Mouse (Mus musculus): Measurements from ENCODE around the gene Ldlrad3. TPM values are rescaled to one million over a fixed set of nuclear protein-coding genes. Genes with fewer than 3 reads are reported as not detected.

Ldlrad3 gene
- polyA plus RNA-seq, 1 experiment from 2014 or later: 24.6 TPM

GRCm38 (mm10) chr2:102153516-102153915 is 32.7 kb downstream of the Ldlrad3 start:
- 94% methylated on average over 4 of the region's 4 CpGs for WGBS
- no peaks in the 10 kb centered on the region for H3K27me3 ChIP-seq (replicated peaks; ENCODE audit: control insufficient read depth, insufficient read depth, low read length)
- H3K4me1 ChIP-seq (ENCODE audit: control insufficient read depth, insufficient read depth, low read depth, low read length): peaks cover 12% of the 10 kb centered on the region
- no peaks in the 10 kb centered on the region for H3K36me3 ChIP-seq (ENCODE audit: control insufficient read depth, insufficient read depth, low read length)
- ATAC-seq: no peak
- no peak overlapping the region for H3K27ac ChIP-seq (ENCODE audit: low read depth, low read length)
- H3K4me3 ChIP-seq (ENCODE audit: low read length): no peak overlapping the region
- H3K9me3 ChIP-seq (ENCODE audit: control insufficient read depth, low read length): no peaks in the 10 kb centered on the region
- no peak overlapping the region for H3K9ac ChIP-seq (ENCODE audit: low read depth, low read length)
- no peak overlapping the region for H3K4me2 ChIP-seq (ENCODE audit: low read length)

GRCm38 (mm10) chr2:102152851-102153250 is 33.3 kb downstream of the Ldlrad3 start:
- Histone ChIP-seq H3K4me1 (ENCODE audit: control insufficient read depth, insufficient read depth, low read depth, low read length) (peaks cover 12% of the 10 kb centered on the region), H3K4me3 (ENCODE audit: low read length) (no peak overlapping the region), H3K27me3 (replicated peaks; ENCODE audit: control insufficient read depth, insufficient read depth, low read length) (no peaks in the 10 kb centered on the region), H3K9me3 (ENCODE audit: control insufficient read depth, low read length) (no peaks in the 10 kb centered on the region), H3K36me3 (ENCODE audit: control insufficient read depth, insufficient read depth, low read length) (no peaks in the 10 kb centered on the region), H3K4me2 (ENCODE audit: low read length) (no peak overlapping the region), H3K27ac (ENCODE audit: low read depth, low read length) (no peak overlapping the region), H3K9ac (ENCODE audit: low read depth, low read length) (no peak overlapping the region)
- no peak for ATAC-seq
- WGBS: 85% methylated on average over 5 of the region's 5 CpGs

- peaks cover 7% of the 10 kb centered on the region; the same call in 1 of the 2 replicates for H3K4me1 ChIP-seq (ENCODE audit: control insufficient read depth, insufficient read depth, low read depth, low read length)
- no peaks in the 10 kb centered on the region for H3K36me3 ChIP-seq (ENCODE audit: control insufficient read depth, insufficient read depth, low read length)
- no peak overlapping the region for H3K27ac ChIP-seq (ENCODE audit: low read depth, low read length)
- H3K9me3 ChIP-seq (ENCODE audit: control insufficient read depth, low read length): no peaks in the 10 kb centered on the region
- no peak overlapping the region for H3K9ac ChIP-seq (ENCODE audit: low read depth, low read length)
- no peak overlapping the region for H3K4me2 ChIP-seq (ENCODE audit: low read length)
- no peak for ATAC-seq
- no peaks in the 10 kb centered on the region for H3K27me3 ChIP-seq (replicated peaks; ENCODE audit: control insufficient read depth, insufficient read depth, low read length)
- H3K4me3 ChIP-seq (ENCODE audit: low read length): no peak overlapping the region
- WGBS: 94% methylated on average over 2 of the region's 2 CpGs
Measured at GRCm38 (mm10) chr2:102149058-102149457, 37.1 kb downstream of the Ldlrad3 start.

- Histone ChIP-seq H3K36me3 (ENCODE audit: control insufficient read depth, insufficient read depth, low read length) (no peaks in the 10 kb centered on the region), H3K9me3 (ENCODE audit: control insufficient read depth, low read length) (no peaks in the 10 kb centered on the region), H3K4me3 (ENCODE audit: low read length) (no peak overlapping the region), H3K4me1 (ENCODE audit: control insufficient read depth, insufficient read depth, low read depth, low read length) (peaks cover 7% of the 10 kb centered on the region; the same call in 1 of the 2 replicates), H3K4me2 (ENCODE audit: low read length) (no peak overlapping the region), H3K9ac (ENCODE audit: low read depth, low read length) (no peak overlapping the region), H3K27me3 (replicated peaks; ENCODE audit: control insufficient read depth, insufficient read depth, low read length) (no peaks in the 10 kb centered on the region), H3K27ac (ENCODE audit: low read depth, low read length) (no peak overlapping the region)
- no peak for ATAC-seq
- 53% methylated on average over 6 of the region's 6 CpGs for WGBS
Measured at GRCm38 (mm10) chr2:102148093-102148492, 38.1 kb downstream of the Ldlrad3 start.

- Histone ChIP-seq H3K27ac (ENCODE audit: low read depth, low read length) (no peak overlapping the region), H3K4me1 (ENCODE audit: control insufficient read depth, insufficient read depth, low read depth, low read length) (peaks cover 7% of the 10 kb centered on the region; the same call in 1 of the 2 replicates), H3K9ac (ENCODE audit: low read depth, low read length) (no peak overlapping the region), H3K9me3 (ENCODE audit: control insufficient read depth, low read length) (no peaks in the 10 kb centered on the region), H3K27me3 (replicated peaks; ENCODE audit: control insufficient read depth, insufficient read depth, low read length) (no peaks in the 10 kb centered on the region), H3K36me3 (ENCODE audit: control insufficient read depth, insufficient read depth, low read length) (no peaks in the 10 kb centered on the region), H3K4me3 (ENCODE audit: low read length) (no peak overlapping the region), H3K4me2 (ENCODE audit: low read length) (no peak overlapping the region)
- 67% methylated on average over 4 of the region's 4 CpGs for WGBS
- no peak for ATAC-seq
Measured at GRCm38 (mm10) chr2:102147561-102147960, 38.6 kb downstream of the Ldlrad3 start.

- Histone ChIP-seq H3K27ac (ENCODE audit: low read depth, low read length) (no peak overlapping the region), H3K9ac (ENCODE audit: low read depth, low read length) (no peak overlapping the region), H3K4me1 (ENCODE audit: control insufficient read depth, insufficient read depth, low read depth, low read length) (peaks cover 7% of the 10 kb centered on the region; the same call in 1 of the 2 replicates), H3K27me3 (replicated peaks; ENCODE audit: control insufficient read depth, insufficient read depth, low read length) (no peaks in the 10 kb centered on the region), H3K36me3 (ENCODE audit: control insufficient read depth, insufficient read depth, low read length) (no peaks in the 10 kb centered on the region), H3K4me2 (ENCODE audit: low read length) (no peak overlapping the region), H3K9me3 (ENCODE audit: control insufficient read depth, low read length) (no peaks in the 10 kb centered on the region), H3K4me3 (ENCODE audit: low read length) (no peak overlapping the region)
- ATAC-seq: no peak
- WGBS: 90% methylated on average over 8 of the region's 8 CpGs
Measured at GRCm38 (mm10) chr2:102146386-102146785, 39.8 kb downstream of the Ldlrad3 start.

GRCm38 (mm10) chr2:102145036-102145435 is 41.1 kb downstream of the Ldlrad3 start:
- no peaks in the 10 kb centered on the region for H3K27me3 ChIP-seq (replicated peaks; ENCODE audit: control insufficient read depth, insufficient read depth, low read length)
- H3K27ac ChIP-seq (ENCODE audit: low read depth, low read length): no peak overlapping the region
- no peaks in the 10 kb centered on the region for H3K36me3 ChIP-seq (ENCODE audit: control insufficient read depth, insufficient read depth, low read length)
- no peaks in the 10 kb centered on the region for H3K9me3 ChIP-seq (ENCODE audit: control insufficient read depth, low read length)
- ATAC-seq: no peak
- no peak overlapping the region for H3K4me3 ChIP-seq (ENCODE audit: low read length)
- H3K4me2 ChIP-seq (ENCODE audit: low read length): no peak overlapping the region
- H3K4me1 ChIP-seq (ENCODE audit: control insufficient read depth, insufficient read depth, low read depth, low read length): peaks cover 7% of the 10 kb centered on the region; the same call in 1 of the 2 replicates
- WGBS: 94% methylated on average over 3 of the region's 3 CpGs
- H3K9ac ChIP-seq (ENCODE audit: low read depth, low read length): no peak overlapping the region

GRCm38 (mm10) chr2:102144311-102144710 is 41.9 kb downstream of the Ldlrad3 start:
- Histone ChIP-seq H3K27ac (ENCODE audit: low read depth, low read length) (no peak overlapping the region), H3K9ac (ENCODE audit: low read depth, low read length) (no peak overlapping the region), H3K9me3 (ENCODE audit: control insufficient read depth, low read length) (no peaks in the 10 kb centered on the region), H3K36me3 (ENCODE audit: control insufficient read depth, insufficient read depth, low read length) (no peaks in the 10 kb centered on the region), H3K4me2 (ENCODE audit: low read length) (no peak overlapping the region), H3K4me3 (ENCODE audit: low read length) (no peak overlapping the region), H3K4me1 (ENCODE audit: control insufficient read depth, insufficient read depth, low read depth, low read length) (peaks cover 7% of the 10 kb centered on the region; the same call in 1 of the 2 replicates), H3K27me3 (replicated peaks; ENCODE audit: control insufficient read depth, insufficient read depth, low read length) (no peaks in the 10 kb centered on the region)
- no peak for ATAC-seq
- 100% methylated on average over 1 of the region's 1 CpGs for whole genome bisulfite sequencing

- Histone ChIP-seq H3K27ac (ENCODE audit: low read depth, low read length) (no peak overlapping the region), H3K36me3 (ENCODE audit: control insufficient read depth, insufficient read depth, low read length) (no peaks in the 10 kb centered on the region), H3K27me3 (replicated peaks; ENCODE audit: control insufficient read depth, insufficient read depth, low read length) (no peaks in the 10 kb centered on the region), H3K4me2 (ENCODE audit: low read length) (no peak overlapping the region), H3K9ac (ENCODE audit: low read depth, low read length) (no peak overlapping the region), H3K4me3 (ENCODE audit: low read length) (no peak overlapping the region), H3K4me1 (ENCODE audit: control insufficient read depth, insufficient read depth, low read depth, low read length) (peaks cover 12% of the 10 kb centered on the region), H3K9me3 (ENCODE audit: control insufficient read depth, low read length) (no peaks in the 10 kb centered on the region)
- 43% methylated on average over 14 of the region's 14 CpGs for WGBS
- peak; percentile 52; the same call in 1 of the 2 replicates for ATAC-seq
Measured at GRCm38 (mm10) chr2:102142654-102143271, 43.4 kb downstream of the Ldlrad3 start.
